Mouse (Mus musculus): ENCODE measurements around the gene Zdhhc21. TPM values are rescaled to one million over a fixed set of nuclear protein-coding genes. Genes with fewer than 3 reads are reported as not detected.

Zdhhc21 gene
- polyA plus RNA-seq, 1 experiment, result 7.4 TPM

- Histone ChIP-seq H3K27ac (ENCODE audit: control insufficient read depth, insufficient read depth, low read length) (no peak overlapping the region), H3K4me3 (ENCODE audit: control insufficient read depth, insufficient read depth, low read length) (no peak overlapping the region), H3K36me3 (ENCODE audit: control insufficient read depth, insufficient read depth, low read length) (no peaks in the 10 kb centered on the region), H3K27me3 (ENCODE audit: control insufficient read depth, insufficient read depth, low read length) (no peaks in the 10 kb centered on the region), H3K4me1 (replicated peaks; ENCODE audit: control insufficient read depth, insufficient read depth, low read length) (no peaks in the 10 kb centered on the region)
- WGBS, result 73% methylated on average over 10 of the region's 10 CpGs
- TF ChIP-seq POLR2A (IDR thresholded peaks at IDR 0.05; ENCODE audit: control insufficient read depth, extremely low read depth, insufficient read depth, low read length, poor library complexity), result no peak
- TF ChIP-seq CTCF (IDR thresholded peaks at IDR 0.05; ENCODE audit: borderline replicate concordance, control insufficient read depth, extremely low read depth, insufficient read depth, low read length, poor library complexity), result no peak
- no peak for DNase-seq
Observed at GRCm38 (mm10) chr4:82762430-82763119, 97.2 kb downstream of the Zdhhc21 start.

GRCm38 (mm10) chr4:82756295-82756626 is 103.5 kb downstream of the Zdhhc21 start:
- Histone ChIP-seq H3K27me3 (ENCODE audit: control insufficient read depth, insufficient read depth, low read length) (no peaks in the 10 kb centered on the region), H3K4me1 (replicated peaks; ENCODE audit: control insufficient read depth, insufficient read depth, low read length) (peaks cover 5% of the 10 kb centered on the region; the same call in 1 of the 2 replicates), H3K27ac (ENCODE audit: control insufficient read depth, insufficient read depth, low read length) (no peak overlapping the region), H3K4me3 (ENCODE audit: control insufficient read depth, insufficient read depth, low read length) (no peak overlapping the region), H3K36me3 (ENCODE audit: control insufficient read depth, insufficient read depth, low read length) (no peaks in the 10 kb centered on the region)
- 81% methylated on average over 3 of the region's 3 CpGs for WGBS
- DNase-seq, result no peak
- TF ChIP-seq POLR2A (IDR thresholded peaks at IDR 0.05; ENCODE audit: control insufficient read depth, extremely low read depth, insufficient read depth, low read length, poor library complexity) (no peak), CTCF (IDR thresholded peaks at IDR 0.05; ENCODE audit: borderline replicate concordance, control insufficient read depth, extremely low read depth, insufficient read depth, low read length, poor library complexity) (no peak)

GRCm38 (mm10) chr4:82755616-82756294 is 104.0 kb downstream of the Zdhhc21 start:
- H3K27me3 ChIP-seq (ENCODE audit: control insufficient read depth, insufficient read depth, low read length), result no peaks in the 10 kb centered on the region
- TF ChIP-seq POLR2A (IDR thresholded peaks at IDR 0.05; ENCODE audit: control insufficient read depth, extremely low read depth, insufficient read depth, low read length, poor library complexity), result no peak
- no peak for TF ChIP-seq CTCF (IDR thresholded peaks at IDR 0.05; ENCODE audit: borderline replicate concordance, control insufficient read depth, extremely low read depth, insufficient read depth, low read length, poor library complexity)
- WGBS, result 19% methylated on average over 3 of the region's 3 CpGs
- peaks cover 5% of the 10 kb centered on the region; the same call in 1 of the 2 replicates for H3K4me1 ChIP-seq (replicated peaks; ENCODE audit: control insufficient read depth, insufficient read depth, low read length)
- DNase-seq, result no peak
- H3K36me3 ChIP-seq (ENCODE audit: control insufficient read depth, insufficient read depth, low read length), result no peaks in the 10 kb centered on the region
- H3K27ac ChIP-seq (ENCODE audit: control insufficient read depth, insufficient read depth, low read length), result no peak overlapping the region
- H3K4me3 ChIP-seq (ENCODE audit: control insufficient read depth, insufficient read depth, low read length), result no peak overlapping the region

Other genes with a start within 250 kb of the Zdhhc21 start
- gene Nfib, start 154.2 kb downstream of the Zdhhc21 start, polyA plus RNA-seq (2012; rRNA removed), result 2.8 and 3.9 TPM in 2 replicates
- gene Cer1, start 25.2 kb upstream of the Zdhhc21 start, polyA plus RNA-seq (2012; rRNA removed), result not detected in 2 replicates
- 0.19 and 0.24 TPM in 2 replicates for gene Frem1, start 192.4 kb upstream of the Zdhhc21 start, polyA plus RNA-seq (2012; rRNA removed)